Mouse (Mus musculus): ENCODE measurements around the gene Pex5l.

Pex5l gene

DNA sequence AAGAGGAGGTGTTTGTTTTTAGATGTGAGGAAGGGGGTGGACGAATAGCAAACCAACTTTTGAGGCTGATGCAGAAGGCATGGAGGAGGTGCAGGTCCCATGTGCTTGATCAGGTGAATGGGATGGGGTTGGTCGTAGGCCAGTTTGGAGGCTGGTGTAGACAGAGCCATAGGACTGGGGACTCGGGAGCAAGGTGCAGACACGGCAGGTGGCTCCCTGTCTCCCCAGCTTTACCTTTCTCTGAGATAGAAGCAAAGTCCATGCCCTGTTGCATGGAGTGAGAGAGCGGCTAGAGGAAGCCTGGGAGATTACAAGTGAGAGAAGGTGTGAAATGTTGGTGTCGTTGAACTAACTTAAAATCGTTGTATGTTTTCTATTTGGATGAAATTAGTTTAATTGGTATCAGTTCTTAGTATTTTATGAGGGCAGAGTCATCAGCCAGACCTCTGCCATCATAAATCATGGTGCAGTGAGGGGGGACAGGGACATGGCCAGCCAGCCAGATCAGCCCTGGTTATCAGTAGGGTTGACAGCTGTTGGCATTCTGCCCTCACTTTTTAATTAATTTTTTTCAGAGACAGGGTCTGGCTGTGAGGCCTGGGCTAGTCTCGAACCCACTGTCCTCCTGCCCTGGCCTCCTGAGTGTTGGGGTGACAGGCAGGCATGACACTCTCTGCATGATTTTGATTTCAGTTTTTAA lies 203.1 kb downstream of the Pex5l start:
- DNase-seq (ENCODE audit: low spot score), result no peak

DNA sequence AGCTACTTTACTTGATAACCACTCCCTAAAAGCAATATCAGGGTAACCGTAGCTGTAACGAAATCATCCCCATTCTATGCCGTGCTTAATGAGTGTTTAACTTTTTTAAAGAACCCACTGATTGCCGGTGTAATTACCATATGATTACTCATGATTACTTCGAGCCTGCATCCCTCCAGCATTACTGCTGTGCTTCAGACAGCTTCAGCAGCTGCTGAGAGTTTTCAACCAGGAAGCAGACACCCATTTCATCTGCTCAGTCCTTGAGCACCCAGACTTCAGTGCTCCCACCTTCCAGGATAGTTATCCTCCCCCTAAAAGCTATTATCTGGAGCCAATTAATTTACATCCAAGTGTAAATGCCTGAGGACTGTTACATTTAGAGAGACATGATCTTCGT lies 218.9 kb downstream of the Pex5l start:
- no peak for DNase-seq (ENCODE audit: low spot score)

DNA sequence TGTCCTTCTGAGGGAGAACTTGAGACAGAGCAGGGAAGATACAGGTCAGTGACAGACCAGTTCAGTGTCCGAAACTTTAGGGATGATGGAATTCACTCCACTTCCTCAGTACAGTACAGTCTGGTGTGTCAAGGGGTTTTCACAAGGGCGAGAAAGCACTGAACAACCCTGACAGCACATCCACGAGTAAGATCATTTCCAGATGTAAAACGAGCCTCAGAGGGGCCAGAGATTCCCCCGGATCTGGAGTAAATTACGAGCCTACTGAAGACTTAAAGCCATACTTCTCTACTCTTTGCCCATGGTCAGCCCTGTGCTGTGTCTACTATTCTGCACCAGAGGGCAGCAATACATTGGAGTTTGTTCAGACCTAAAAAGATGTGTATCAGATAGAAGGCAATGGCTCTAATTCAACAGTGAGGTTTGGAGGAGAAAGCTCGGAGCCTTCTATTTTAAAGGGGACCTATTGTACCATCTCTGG lies 232.9 kb downstream of the Pex5l start:
- DNase-seq (ENCODE audit: low spot score), result no peak

DNA sequence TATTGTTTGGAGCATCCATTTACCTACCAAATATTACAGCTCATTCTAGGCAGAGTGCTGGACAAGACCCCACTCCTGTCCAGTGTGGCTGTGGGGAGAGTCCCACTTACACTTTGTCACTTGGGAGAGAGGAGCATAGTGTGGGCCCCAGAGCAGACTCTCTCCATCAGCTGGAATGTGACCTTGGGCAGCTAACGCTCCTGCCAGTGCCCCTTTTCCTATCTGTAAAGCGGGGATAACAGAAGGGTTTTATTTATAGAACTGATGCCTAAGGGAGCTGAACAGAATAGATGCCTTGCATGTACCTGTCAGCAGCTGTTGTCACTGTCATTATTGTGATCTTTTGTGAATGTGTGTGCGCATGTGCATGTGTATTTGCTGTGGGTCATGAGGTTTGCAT lies 234.6 kb downstream of the Pex5l start:
- no peak for DNase-seq (ENCODE audit: low spot score)

DNA sequence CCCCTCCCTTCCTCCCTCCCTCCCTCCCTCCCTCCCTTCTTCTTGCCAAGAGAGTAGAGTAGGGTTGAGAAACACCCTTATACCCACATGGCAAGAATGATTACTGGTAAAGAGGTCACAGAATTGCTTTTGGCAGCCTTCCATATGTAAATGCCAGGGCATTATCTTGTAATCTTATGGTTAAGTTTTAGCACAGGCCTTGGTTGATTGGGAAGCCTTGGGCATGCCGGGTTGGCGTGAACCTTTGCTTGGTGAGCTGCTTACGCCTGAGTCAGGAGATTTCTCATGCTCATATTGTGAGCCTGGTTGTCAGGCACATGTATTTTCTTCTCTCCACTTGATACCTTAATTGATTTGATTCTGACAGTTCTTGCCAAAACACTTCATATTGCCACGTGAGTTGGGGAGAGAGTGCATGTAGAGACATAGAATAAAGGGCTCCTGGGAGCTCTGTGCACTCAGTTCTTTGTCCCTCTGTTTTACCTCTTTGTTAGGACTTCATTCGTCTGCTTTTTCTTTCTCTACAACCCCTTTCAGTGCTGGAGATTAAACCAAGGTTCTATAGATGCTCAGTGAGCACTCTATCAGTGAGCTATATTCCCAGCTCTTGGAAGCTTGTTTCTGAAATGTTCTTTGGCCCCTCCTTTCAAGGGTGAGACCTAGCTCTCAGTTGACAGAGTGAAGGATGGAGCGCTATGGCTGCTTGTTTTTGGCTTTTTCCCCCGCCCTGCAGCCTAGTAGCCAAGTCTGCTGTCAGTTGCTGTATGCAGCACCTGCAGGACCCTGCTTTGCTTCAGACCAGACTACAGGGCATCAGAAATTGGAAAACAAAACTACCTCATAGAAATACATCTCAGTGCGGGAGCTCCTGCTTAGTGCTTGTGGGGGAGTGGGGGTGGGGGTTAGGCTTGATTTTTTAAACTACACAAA lies 236.9 kb downstream of the Pex5l start:
- DNase-seq (ENCODE audit: low spot score), result no peak

DNA sequence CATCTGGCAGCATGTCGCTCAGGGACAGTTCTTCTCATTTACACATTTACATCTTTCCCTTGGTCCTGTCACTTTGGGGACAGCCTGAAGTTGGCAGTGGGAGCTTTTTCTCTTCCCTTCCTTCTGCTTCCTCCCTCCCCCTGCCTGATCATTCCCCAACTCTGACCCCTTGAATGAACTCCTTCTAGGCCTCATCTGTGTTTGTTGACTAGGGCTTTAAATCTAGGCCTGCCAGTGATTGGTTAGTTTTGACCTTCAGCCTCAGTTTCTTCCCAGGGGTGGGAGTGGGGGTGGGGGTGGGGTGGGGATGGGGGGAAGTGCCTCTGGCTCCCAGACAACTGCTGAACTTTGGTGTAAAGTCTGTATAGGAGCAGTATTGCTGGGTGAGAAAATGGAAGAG lies 238.4 kb downstream of the Pex5l start:
- DNase-seq (ENCODE audit: low spot score), result no peak

DNA sequence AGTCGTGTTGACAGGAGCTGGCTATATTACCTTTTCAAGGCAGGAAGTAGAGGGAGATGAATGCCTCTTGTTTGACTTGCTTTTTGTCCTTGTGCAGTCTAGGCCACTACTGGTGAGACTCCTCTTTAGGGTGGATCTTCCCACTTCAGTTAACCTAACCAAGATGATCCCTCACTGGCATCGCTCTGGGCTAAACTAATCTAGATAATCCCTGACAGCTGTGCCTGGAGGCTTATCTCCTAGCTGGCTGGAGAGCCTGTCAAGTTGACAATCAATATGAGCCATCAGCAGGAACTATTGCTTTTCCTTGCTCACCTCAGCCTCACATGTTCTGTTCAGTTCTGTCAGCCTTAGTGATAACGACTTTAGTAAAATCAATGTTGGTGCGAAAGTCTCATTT lies 239.6 kb downstream of the Pex5l start:
- no peak for DNase-seq (ENCODE audit: low spot score)
